Mouse (Mus musculus): ENCODE results near the gene Usb1.

GRCm38 (mm10) chr8:95354606-95355005, 22.5 kb downstream of the Usb1 start:
- TF ChIP-seq POLR2A (IDR thresholded peaks at IDR 0.05; ENCODE audit: borderline replicate concordance, extremely low read depth, insufficient read depth, insufficient read length, poor library complexity, severe bottlenecking) (no peak), CTCF (IDR thresholded peaks at IDR 0.05; ENCODE audit: borderline replicate concordance, extremely low read depth, insufficient read depth, insufficient read length) (no peak)
